Mouse (Mus musculus): ENCODE measurements around the gene Ubap2.

The Ubap2 gene

DNA sequence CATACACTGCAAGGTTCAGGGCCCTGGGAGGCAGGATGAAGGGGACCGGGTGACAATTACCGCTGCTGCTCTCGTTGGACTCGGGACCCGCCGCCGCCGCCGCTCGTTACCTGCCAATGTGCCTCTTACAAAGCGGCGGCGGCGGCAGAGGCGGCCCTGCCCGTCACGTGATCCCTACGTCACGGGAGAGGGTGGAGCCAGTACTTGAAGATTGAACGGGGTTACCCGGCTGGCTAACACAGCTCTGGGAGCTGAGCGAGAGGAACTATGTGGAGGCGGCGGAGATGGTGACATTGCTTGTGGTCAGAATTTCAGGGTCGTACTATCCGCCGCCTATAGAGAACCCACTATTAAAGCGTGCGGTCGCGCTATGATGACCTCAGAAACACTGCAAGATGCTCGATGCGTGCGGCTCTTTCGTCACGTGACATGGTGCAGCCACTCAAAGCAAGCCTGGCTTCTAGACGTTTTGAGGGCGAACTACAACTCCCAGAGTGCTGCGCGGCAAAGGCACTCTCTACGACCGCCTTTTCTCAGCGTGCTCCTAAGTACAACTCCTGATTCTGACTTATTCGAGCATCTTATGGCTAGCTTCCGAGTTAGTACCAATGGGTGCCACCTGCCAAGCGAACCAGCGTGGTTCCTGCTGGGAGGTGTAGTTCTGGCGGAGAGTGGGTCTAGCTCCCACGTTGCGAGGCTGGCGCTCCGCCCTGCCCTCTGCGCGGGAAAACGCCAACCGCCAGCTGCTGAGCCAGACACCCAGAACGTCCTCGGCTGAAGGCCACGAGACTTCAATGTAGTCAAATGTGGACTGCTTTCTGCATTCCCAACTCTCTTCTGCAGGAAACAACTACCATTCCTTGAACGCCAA is at the start of gene Ubap2:
Gene Ubap2 (minus strand): TSS at position 165 of the 871 bp plus-strand sequence.
- DNase-seq (ENCODE audit: low spot score in 2 of 2) = peak; percentile 98 to 100

DNA sequence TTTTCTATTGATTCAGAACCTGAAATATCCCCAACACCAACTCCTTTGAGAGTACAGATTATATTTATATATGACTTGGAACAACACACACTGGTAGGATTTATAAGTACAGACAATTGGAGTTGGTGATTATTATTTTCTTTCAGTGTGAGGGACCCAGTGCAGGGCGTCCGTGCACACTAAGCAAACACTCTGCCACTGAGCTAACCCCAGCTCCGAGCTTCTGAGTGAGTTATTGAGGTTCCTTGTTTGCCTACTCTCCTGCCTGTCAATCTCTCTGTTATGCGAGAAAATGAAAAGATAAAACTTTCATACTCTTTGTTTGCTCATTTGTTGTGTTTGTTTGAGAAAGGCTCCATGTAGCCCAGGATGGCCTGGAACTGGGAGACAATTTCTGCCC is 46.0 kb upstream of the Ubap2 start:
- DNase-seq (ENCODE audit: low spot score in 2 of 2) = no peak

- no peak for DNase-seq (ENCODE audit: low spot score in 2 of 2)
Measured at GRCm38 (mm10) chr4:41318267-41318666, 43.3 kb upstream of the Ubap2 start.

GRCm38 (mm10) chr4:41315173-41315572 is 40.2 kb upstream of the Ubap2 start:
- DNase-seq (ENCODE audit: low spot score in 2 of 2) = no peak

DNA sequence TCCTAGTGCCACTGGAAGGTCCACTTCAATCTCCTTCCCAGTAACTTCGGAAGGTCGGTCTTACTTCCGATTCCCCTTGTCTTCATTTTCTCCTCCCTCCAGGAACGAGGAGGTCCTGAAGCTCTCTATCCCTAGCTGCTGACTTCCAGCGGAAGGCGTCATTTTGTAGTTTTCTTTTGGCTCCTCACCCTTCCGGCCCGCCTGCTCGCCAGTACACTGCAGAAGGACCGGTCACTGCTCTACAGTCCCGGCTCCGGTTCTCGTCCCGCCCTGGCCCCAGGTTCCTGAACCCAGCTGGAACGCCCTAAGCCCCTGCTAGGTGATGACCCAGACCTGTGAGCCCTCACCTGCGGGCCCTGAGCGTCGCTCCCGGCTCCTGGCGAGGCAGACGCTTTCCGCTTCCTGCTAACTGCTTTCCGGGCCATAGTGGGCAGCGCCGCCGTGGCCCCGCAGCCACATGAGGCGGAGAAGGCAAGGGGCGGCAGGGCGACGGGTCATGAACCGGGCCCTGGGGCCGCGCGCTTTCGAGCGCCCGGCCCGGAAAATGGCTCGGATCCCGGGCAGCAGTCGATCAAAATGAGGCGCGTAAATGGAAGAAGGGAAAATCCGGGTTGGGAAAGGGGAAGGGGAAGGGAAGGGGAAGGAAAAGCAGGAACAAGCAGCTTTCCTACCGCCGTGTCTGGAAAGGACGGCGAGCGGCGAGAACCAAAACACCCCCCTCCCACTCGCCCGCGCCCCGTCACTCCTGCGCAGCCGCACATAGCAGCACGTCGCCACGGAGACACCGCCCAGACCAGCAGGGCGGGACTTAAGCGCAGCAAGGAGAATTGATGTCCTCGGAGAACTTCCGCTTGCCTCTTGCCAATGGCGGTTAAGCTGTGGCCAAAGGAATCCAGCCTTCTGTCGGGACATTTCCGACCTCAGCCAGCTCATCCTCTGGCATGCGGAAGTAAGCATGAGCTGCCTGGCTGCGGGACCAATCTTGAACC is 39.5 kb upstream of the Ubap2 start, which contains the start of gene Dcaf12:
Gene Dcaf12 (minus strand): TSS at position 749 of the 989 bp plus-strand sequence.
- peak; percentile 97 for DNase-seq (ENCODE audit: low spot score in 2 of 2)

DNA sequence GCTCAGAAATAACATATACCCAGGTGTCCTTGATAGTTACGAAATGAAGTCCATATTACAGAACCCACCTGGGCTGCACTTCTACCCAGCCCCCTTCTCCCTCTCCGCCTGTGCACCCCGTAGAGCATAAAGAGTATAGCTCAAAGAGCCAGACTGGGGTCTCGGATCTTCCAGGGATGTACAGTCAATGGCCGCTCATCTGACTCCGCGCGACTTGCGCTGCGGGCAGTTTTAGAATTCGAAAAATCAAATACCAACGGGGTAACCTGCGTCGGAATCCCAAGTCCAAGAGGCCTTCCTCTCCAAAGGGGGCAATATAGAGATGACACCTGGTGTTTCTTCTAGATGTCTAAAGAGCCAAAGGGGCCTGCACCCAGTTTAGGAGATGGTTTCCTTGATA is 38.8 kb upstream of the Ubap2 start:
- no peak for DNase-seq (ENCODE audit: low spot score in 2 of 2)

- DNase-seq (ENCODE audit: low spot score in 2 of 2) = no peak
Measured at GRCm38 (mm10) chr4:41310567-41311563, 35.9 kb upstream of the Ubap2 start.

DNA sequence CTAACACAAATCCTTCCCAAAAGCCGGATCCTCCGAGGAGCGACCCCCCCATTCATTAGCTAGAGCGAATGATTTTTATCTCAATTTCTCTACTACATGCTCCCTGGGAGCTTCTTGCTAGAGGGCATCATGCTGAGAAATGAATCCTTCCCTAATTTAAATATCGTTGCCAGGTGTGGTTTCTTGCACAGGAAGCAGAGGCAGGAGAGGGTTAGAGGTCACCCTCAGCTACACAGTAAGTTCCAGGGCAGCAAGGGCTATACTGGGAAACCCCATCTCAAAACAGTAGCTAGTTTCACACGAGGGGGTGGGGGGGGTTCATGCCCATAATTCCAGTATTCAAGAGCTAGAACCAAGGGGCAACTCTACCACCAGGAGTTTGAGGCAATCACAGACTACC is 32.5 kb upstream of the Ubap2 start:
- DNase-seq (ENCODE audit: low spot score in 2 of 2) = no peak

DNA sequence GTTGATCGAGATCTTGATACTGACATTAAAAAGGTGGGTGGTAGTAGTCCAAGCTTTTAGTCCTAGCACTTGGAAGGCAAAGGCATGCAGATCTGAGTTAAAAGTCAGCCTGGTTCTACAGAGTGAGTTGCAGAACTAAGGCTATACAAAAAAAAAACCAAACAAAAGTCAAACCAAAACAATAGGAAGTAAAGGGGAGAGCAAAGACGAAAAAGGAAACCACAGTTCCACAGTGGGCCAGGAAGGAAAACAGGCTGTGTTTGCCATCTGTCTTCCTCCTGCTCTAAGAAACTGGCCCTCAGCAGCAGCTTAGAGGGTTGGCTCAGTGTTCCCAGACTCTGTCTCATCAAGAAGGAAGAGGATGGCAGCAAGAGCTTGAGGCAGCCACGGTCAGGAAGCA is 29.4 kb upstream of the Ubap2 start:
- DNase-seq (ENCODE audit: low spot score in 2 of 2) = peak; percentile 58 to 72

DNA sequence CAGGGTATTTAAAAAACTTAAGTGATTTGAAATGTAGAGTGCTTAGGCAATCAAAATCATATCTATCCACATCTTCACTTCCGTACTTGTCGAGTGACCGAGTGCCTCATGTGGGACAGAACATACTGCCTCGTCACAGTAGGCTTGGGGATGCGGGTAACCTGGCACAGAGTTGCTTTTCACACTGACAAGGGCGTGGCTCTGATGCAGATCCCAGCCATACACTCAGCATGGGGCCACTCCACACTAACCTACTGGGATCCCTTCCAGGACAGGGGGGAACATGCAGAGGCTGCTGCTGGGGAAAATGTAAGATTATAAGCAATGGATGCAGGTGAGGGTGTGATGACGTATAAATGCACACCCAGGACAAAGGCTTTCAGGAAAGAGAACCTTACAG is 28.7 kb upstream of the Ubap2 start:
- DNase-seq (ENCODE audit: low spot score in 2 of 2) = no peak

GRCm38 (mm10) chr4:41298976-41299375 is 24.0 kb upstream of the Ubap2 start:
- no peak for DNase-seq (ENCODE audit: low spot score in 2 of 2)

DNA sequence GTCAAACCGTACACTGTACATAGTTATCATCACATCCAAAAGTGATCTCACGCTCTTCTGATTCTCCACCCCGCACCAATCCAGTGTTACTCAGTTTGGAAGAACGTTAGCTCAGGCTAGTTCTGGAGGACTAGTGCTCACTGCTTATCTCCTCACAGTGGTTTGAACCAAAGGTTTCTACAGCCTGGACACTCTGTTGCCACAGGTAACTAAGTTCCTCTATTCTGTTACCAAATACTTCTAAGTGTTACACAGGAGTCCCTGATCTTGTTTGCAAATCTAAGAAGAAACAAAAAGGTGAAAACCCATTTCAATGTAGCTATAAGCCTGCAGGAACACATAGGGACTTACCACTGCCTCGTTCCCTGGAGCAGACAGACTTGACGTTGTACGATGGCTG is 21.0 kb upstream of the Ubap2 start:
- no peak for DNase-seq (ENCODE audit: low spot score in 2 of 2)

- no peak for DNase-seq (ENCODE audit: low spot score in 2 of 2)
Measured at GRCm38 (mm10) chr4:41295507-41295906, 20.6 kb upstream of the Ubap2 start.

DNA sequence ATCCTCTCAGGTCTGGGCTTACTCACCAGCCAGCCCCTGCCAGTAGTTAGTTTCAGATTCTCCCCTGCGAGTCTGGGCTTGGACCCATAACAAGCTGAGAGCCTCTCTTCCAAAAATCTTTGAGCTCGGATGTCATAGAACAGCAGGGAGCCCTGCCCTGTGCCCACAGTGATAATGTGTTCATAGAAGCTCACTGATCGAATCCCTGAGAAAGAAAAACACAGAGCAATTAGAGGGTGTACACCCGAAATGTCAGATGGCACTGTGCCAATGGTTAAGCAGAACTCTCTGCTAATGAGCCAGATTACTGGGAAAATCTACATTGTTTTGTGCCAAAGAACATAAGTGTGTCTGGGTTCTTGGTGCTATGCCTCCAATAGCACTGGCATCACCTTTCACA is 19.0 kb upstream of the Ubap2 start:
- DNase-seq (ENCODE audit: low spot score in 2 of 2) = peak; percentile 36 to 56

DNA sequence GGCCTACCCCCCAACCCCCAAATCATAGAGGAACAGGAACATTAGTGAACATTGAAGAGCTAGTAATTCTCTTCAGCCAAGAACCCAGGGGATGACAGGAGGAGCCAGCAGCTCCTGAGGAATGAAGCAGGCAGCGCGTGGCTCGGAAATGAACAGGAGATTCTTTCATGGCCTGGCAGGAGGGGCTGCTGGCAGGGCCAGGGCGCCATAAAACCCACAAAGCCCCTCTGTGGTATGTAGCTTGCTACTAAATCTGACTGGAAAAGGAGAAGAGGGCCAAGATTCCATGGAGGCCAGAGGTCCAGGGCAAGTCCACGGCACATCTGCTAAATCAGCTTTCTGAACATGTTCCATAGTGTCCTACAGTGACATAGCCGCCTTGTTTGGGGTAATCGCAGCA is 14.9 kb upstream of the Ubap2 start:
- peak; percentile 37 to 54 for DNase-seq (ENCODE audit: low spot score in 2 of 2)

DNA sequence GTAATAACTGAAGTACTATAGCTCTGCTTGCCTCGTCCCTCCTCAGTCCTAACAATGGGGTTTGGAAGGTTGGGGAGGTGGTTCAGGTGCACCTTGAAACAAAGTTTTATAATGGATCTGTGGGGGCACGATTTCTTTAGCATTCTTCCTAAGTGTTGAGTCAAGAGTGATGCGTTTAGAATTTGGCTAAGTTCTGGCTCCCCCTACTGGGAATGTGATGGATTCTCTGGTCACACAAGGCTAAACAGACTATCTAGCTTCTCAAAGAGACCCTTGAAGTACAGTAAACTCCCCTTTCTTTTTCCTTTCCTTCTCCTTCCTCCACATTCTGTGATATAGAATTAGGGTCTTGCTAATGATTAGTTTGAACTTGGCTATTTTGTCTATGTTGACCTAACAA is 11.5 kb upstream of the Ubap2 start:
- peak in 1 of 2 experiments; percentile 45 for DNase-seq (ENCODE audit: low spot score in 2 of 2)

- no peak for DNase-seq (ENCODE audit: low spot score in 2 of 2)
Measured at GRCm38 (mm10) chr4:41284087-41284486, 9.1 kb upstream of the Ubap2 start.

DNA sequence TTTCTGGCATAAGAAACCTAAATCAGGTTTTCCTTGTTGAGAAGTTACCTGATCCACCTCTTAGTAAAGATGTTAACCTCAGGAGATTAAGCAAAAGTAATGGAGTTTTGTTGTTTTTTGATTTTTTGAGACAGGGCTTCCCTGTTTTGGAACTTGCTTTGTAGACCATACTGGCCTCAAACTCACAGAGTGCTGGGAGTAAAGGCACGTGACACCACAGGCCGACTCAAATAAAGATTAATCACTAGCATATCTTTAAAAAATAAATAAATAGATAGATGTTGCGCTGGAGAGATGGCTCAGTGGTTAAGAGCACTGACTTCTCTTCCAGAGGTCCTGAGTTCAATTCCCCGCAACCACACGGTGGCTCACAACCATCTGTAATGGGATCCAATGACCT is 983 bp upstream of the Ubap2 start:
- no peak for DNase-seq (ENCODE audit: low spot score in 2 of 2)

DNA sequence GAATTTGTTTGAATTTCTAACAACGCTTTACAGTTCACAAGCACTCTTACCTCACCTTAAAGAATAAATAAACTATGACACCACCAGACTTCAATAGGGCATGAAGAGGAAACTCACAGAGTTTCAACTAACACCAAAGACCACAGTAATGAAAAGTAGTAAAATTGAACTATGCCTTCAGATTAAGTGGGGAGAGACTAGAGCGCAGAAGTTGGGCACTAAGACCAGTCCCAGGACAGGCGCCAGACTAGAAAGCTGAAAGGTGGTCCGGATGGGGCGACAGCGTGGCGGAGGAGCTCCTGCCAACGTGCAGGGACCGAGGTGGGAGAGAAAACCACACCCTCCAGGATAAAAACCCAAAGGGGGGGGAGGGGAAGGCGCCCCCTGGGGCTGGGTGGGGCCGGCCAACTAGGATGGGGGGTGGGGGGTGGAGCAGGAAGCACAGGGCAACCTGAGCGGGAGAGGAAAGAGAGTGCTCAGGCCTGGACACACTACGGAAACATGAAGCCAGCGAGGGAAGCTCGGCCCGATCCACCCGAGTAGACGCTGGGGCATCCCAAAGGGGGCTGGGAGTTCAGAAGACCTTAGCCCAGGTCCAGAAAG is 466 bp downstream of the Ubap2 start:
- DNase-seq (ENCODE audit: low spot score in 2 of 2) = peak; percentile 27 to 39

DNA sequence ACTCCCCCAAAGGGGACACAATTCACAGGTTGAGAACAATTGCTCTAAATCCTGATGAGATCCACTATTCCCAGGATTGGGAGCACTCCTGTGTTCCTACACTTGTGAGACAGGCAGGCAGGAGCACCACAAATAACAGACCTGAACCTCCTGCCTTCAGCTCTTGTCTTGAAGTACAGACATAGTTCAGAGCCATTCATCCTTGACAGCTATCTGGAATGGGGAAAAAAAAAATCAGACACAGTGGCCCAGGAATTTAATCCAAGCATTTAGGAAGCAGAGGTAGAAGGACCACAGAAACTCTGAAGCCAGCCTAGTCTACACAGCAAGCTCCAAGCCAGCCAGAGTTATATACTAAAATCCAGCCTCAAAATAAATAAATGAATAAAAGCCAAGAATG is 6.8 kb downstream of the Ubap2 start:
- DNase-seq (ENCODE audit: low spot score in 2 of 2) = no peak

GRCm38 (mm10) chr4:41266350-41266749 is 8.6 kb downstream of the Ubap2 start:
- DNase-seq (ENCODE audit: low spot score in 2 of 2) = no peak

Measured in right cerebral cortex, postnatal 10 days (tissue).